Mouse (Mus musculus): ENCODE measurements around the gene Napepld.
"Not testable (repeated sequence)": the region's sequence is repeated elsewhere in the genome, so short reads cannot be mapped to it uniquely, and the experiment has no call there.

Gene Napepld

GRCm38 (mm10) chr5:21703708-21704107 is 2.5 kb upstream of the Napepld start:
- DNase-seq = no peak

- peak; percentile 73 for DNase-seq
Observed at GRCm38 (mm10) chr5:21702873-21703475, 1.8 kb upstream of the Napepld start.

- no peak for DNase-seq
Observed at GRCm38 (mm10) chr5:21702009-21702364, 791 bp upstream of the Napepld start.

- no peak for DNase-seq
Observed at GRCm38 (mm10) chr5:21700934-21701333, 262 bp downstream of the Napepld start.

GRCm38 (mm10) chr5:21700272-21700821 is 849 bp downstream of the Napepld start:
- no peak for DNase-seq

- not testable (repeated sequence) for DNase-seq
Observed at GRCm38 (mm10) chr5:21699555-21699954, 1.6 kb downstream of the Napepld start.

GRCm38 (mm10) chr5:21694854-21695490 is 6.2 kb downstream of the Napepld start:
- DNase-seq = no peak

- DNase-seq = no peak
Observed at GRCm38 (mm10) chr5:21693372-21693870, 7.8 kb downstream of the Napepld start.

- DNase-seq = no peak
Observed at GRCm38 (mm10) chr5:21692230-21692629, 9.0 kb downstream of the Napepld start.

- DNase-seq = no peak
Observed at GRCm38 (mm10) chr5:21687042-21687441, 14.2 kb downstream of the Napepld start.

- no peak for DNase-seq
Observed at GRCm38 (mm10) chr5:21685001-21685400, 16.2 kb downstream of the Napepld start.

GRCm38 (mm10) chr5:21683811-21684210 is 17.4 kb downstream of the Napepld start:
- no peak for DNase-seq

- DNase-seq = no peak
Observed at GRCm38 (mm10) chr5:21680940-21681339, 20.3 kb downstream of the Napepld start.

GRCm38 (mm10) chr5:21680029-21680428 is 21.2 kb downstream of the Napepld start:
- DNase-seq = no peak

GRCm38 (mm10) chr5:21678363-21678762 is 22.8 kb downstream of the Napepld start:
- DNase-seq = no peak

- no peak for DNase-seq
Observed at GRCm38 (mm10) chr5:21677939-21678338, 23.3 kb downstream of the Napepld start.

- no peak for DNase-seq
Observed at GRCm38 (mm10) chr5:21675494-21675893, 25.7 kb downstream of the Napepld start.

GRCm38 (mm10) chr5:21675019-21675418 is 26.2 kb downstream of the Napepld start:
- DNase-seq = no peak

- DNase-seq = no peak
Observed at GRCm38 (mm10) chr5:21673742-21674141, 27.5 kb downstream of the Napepld start.

- no peak for DNase-seq
Observed at GRCm38 (mm10) chr5:21672812-21673635, 28.2 kb downstream of the Napepld start.

GRCm38 (mm10) chr5:21669307-21669706 is 31.9 kb downstream of the Napepld start:
- no peak for DNase-seq

GRCm38 (mm10) chr5:21667191-21668137 is 33.7 kb downstream of the Napepld start:
- no peak for DNase-seq
